Mouse (Mus musculus) forebrain, embryonic 10.5 days (tissue): ENCODE measurements around the gene Rtp4. TPM values are rescaled to one million over a fixed set of nuclear protein-coding genes. Genes with fewer than 3 reads are reported as not detected.

Experiments
- DNase-seq: peaks from one replicate; pipeline ENCODE4 v3.0.0-alpha.2; 2017; ENCODE audit warnings: low spot score; ENCODE audit errors: extremely low spot score
- H3K27ac ChIP-seq: fragments of 300-500 bp; sonication (generic); 2 replicates; pipeline ENCODE4 v1.5.1; 2016; ENCODE audit warnings: mild to moderate bottlenecking
- H3K27me3 ChIP-seq: fragments of 300-500 bp; sonication (generic); 2 replicates; pipeline ENCODE4 v1.6.1; 2016; ENCODE audit warnings: mild to moderate bottlenecking; ENCODE audit not compliant: poor library complexity, severe bottlenecking
- H3K36me3 ChIP-seq: fragments of 300-500 bp; sonication (generic); replicated peaks from 2 replicates; pipeline ENCODE4 v1.6.1; 2016; ENCODE audit warnings: mild to moderate bottlenecking, moderate library complexity
- H3K4me1 ChIP-seq: fragments of 300-500 bp; sonication (generic); 2 replicates; pipeline ENCODE4 v1.6.1; 2016
- H3K4me3 ChIP-seq: fragments of 300-500 bp; sonication (generic); 2 replicates; pipeline ENCODE4 v1.5.1; 2016; ENCODE audit warnings: mild to moderate bottlenecking, moderate library complexity
- H3K9me3 ChIP-seq: fragments of 300-500 bp; sonication (generic); 2 replicates; pipeline ENCODE4 v1.6.1; 2016; ENCODE audit warnings: mild to moderate bottlenecking, moderate library complexity
- WGBS: fragments of 180-500 bp; shearing (Covaris S2); methylation state at CpG from one replicate; pipeline ENCODE4 v1.1.7; 2016; 5-methylcytosine and 5-hydroxymethylcytosine counted together
- polyA plus RNA-seq: library from polyadenylated mRNA; unstranded; fragments of >200 nt; fragmentation: Nextera tagmentation; extraction: Ambion mirVana; gene quantifications from 2 replicates; pipeline ENCODE4 v1.2.1, GENCODE M21; 2016

Gene Rtp4
- 0.44 and 0.64 TPM in 2 replicates for polyA plus RNA-seq

- no peaks in the 10 kb centered on the region for H3K36me3 ChIP-seq
- H3K27me3 ChIP-seq, result peaks cover 31% of the 10 kb centered on the region
- H3K9me3 ChIP-seq, result no peaks in the 10 kb centered on the region
- peak within 1 kb of the TSS; percentile 86 for H3K27ac ChIP-seq
- H3K4me3 ChIP-seq, result peak within 1 kb of the TSS; percentile 54
- H3K4me1 ChIP-seq, result peaks cover 46% of the 10 kb centered on the region
- peak; percentile 47 for DNase-seq
- WGBS, result under 1% methylated on average over 12 of the region's 12 CpGs
Observed at GRCm38 (mm10) chr16:23520235-23520871, at the start of gene Rtp4, which contains the start of gene Masp1. TSS of gene Rtp4 (plus strand) at chr16:23520291. TSS of gene Masp1 (minus strand) at chr16:23520815.

GRCm38 (mm10) chr16:23471551-23471950 is 48.5 kb upstream of the Rtp4 start:
- H3K27me3 ChIP-seq, result no peaks in the 10 kb centered on the region
- 90% methylated on average over 6 of the region's 6 CpGs for WGBS

GRCm38 (mm10) chr16:23472046-23472445 is 48.0 kb upstream of the Rtp4 start:
- no peak for DNase-seq
- Histone ChIP-seq H3K27ac (no peak overlapping the region), H3K9me3 (no peaks in the 10 kb centered on the region), H3K36me3 (no peaks in the 10 kb centered on the region; the same call in 1 of the 2 replicates), H3K4me1 (no peaks in the 10 kb centered on the region), H3K4me3 (no peak overlapping the region), H3K27me3 (no peaks in the 10 kb centered on the region)
- WGBS, result 84% methylated on average over 3 of the region's 3 CpGs

More at GRCm38 (mm10) chr16:23471551-23471950, 48.5 kb upstream of the Rtp4 start:
- no peak overlapping the region for H3K4me3 ChIP-seq
- H3K36me3 ChIP-seq, result no peaks in the 10 kb centered on the region; the same call in 1 of the 2 replicates
- no peaks in the 10 kb centered on the region for H3K4me1 ChIP-seq
- H3K27ac ChIP-seq, result no peak overlapping the region
- DNase-seq, result no peak
- no peaks in the 10 kb centered on the region for H3K9me3 ChIP-seq

- 95% methylated on average over 4 of the region's 4 CpGs for WGBS
- no peak overlapping the region for H3K27ac ChIP-seq
- H3K9me3 ChIP-seq, result no peaks in the 10 kb centered on the region
- H3K4me3 ChIP-seq, result no peak overlapping the region
- no peaks in the 10 kb centered on the region for H3K36me3 ChIP-seq
- DNase-seq, result no peak
- no peaks in the 10 kb centered on the region for H3K27me3 ChIP-seq
- H3K4me1 ChIP-seq, result no peaks in the 10 kb centered on the region
Observed at GRCm38 (mm10) chr16:23475651-23476050, 44.4 kb upstream of the Rtp4 start.

GRCm38 (mm10) chr16:23476598-23476997 is 43.5 kb upstream of the Rtp4 start:
- H3K4me1 ChIP-seq, result no peaks in the 10 kb centered on the region
- H3K27me3 ChIP-seq, result no peaks in the 10 kb centered on the region
- no peaks in the 10 kb centered on the region for H3K9me3 ChIP-seq
- no peaks in the 10 kb centered on the region for H3K36me3 ChIP-seq
- no peak overlapping the region for H3K4me3 ChIP-seq
- no peak for DNase-seq
- no peak overlapping the region for H3K27ac ChIP-seq

GRCm38 (mm10) chr16:23479872-23480603 is 40.1 kb upstream of the Rtp4 start:
- Histone ChIP-seq H3K9me3 (no peaks in the 10 kb centered on the region), H3K27ac (no peak overlapping the region), H3K4me1 (peaks cover 8% of the 10 kb centered on the region), H3K36me3 (no peaks in the 10 kb centered on the region; the same call in 1 of the 2 replicates), H3K4me3 (no peak overlapping the region), H3K27me3 (no peaks in the 10 kb centered on the region)
- DNase-seq, result no peak
- WGBS, result 74% methylated on average over 7 of the region's 7 CpGs

GRCm38 (mm10) chr16:23482218-23482617 is 37.9 kb upstream of the Rtp4 start:
- Histone ChIP-seq H3K4me3 (no peak overlapping the region), H3K4me1 (peaks cover 8% of the 10 kb centered on the region), H3K36me3 (no peaks in the 10 kb centered on the region; the same call in 1 of the 2 replicates), H3K9me3 (no peaks in the 10 kb centered on the region), H3K27me3 (no peaks in the 10 kb centered on the region), H3K27ac (no peak overlapping the region)
- no peak for DNase-seq
- WGBS, result 64% methylated on average over 3 of the region's 3 CpGs

GRCm38 (mm10) chr16:23482846-23483245 is 37.2 kb upstream of the Rtp4 start:
- no peaks in the 10 kb centered on the region; the same call in 1 of the 2 replicates for H3K36me3 ChIP-seq
- no peak for DNase-seq
- H3K27me3 ChIP-seq, result no peaks in the 10 kb centered on the region
- no peaks in the 10 kb centered on the region for H3K9me3 ChIP-seq
- H3K4me3 ChIP-seq, result no peak overlapping the region
- H3K4me1 ChIP-seq, result peaks cover 8% of the 10 kb centered on the region
- H3K27ac ChIP-seq, result no peak overlapping the region
- WGBS, result 95% methylated on average over 12 of the region's 12 CpGs

- Histone ChIP-seq H3K4me1 (peaks cover 8% of the 10 kb centered on the region), H3K9me3 (no peaks in the 10 kb centered on the region), H3K4me3 (no peak overlapping the region), H3K27ac (no peak overlapping the region), H3K36me3 (no peaks in the 10 kb centered on the region; the same call in 1 of the 2 replicates), H3K27me3 (no peaks in the 10 kb centered on the region)
- WGBS, result 84% methylated on average over 10 of the region's 10 CpGs
- no peak for DNase-seq
Observed at GRCm38 (mm10) chr16:23483292-23483691, 36.8 kb upstream of the Rtp4 start.

GRCm38 (mm10) chr16:23492783-23493182 is 27.3 kb upstream of the Rtp4 start:
- Histone ChIP-seq H3K4me3 (no peak overlapping the region), H3K27ac (no peak overlapping the region), H3K36me3 (no peaks in the 10 kb centered on the region; the same call in 1 of the 2 replicates), H3K4me1 (peaks cover 17% of the 10 kb centered on the region), H3K9me3 (no peaks in the 10 kb centered on the region), H3K27me3 (peaks cover 55% of the 10 kb centered on the region)
- 64% methylated on average over 4 of the region's 4 CpGs for WGBS
- DNase-seq, result no peak

GRCm38 (mm10) chr16:23496245-23496924 is 23.7 kb upstream of the Rtp4 start:
- Histone ChIP-seq H3K4me3 (no peak overlapping the region), H3K27me3 (peaks cover 85% of the 10 kb centered on the region), H3K27ac (no peak overlapping the region), H3K36me3 (no peaks in the 10 kb centered on the region; the same call in 1 of the 2 replicates), H3K4me1 (peaks cover 30% of the 10 kb centered on the region), H3K9me3 (no peaks in the 10 kb centered on the region)
- no peak for DNase-seq
- 65% methylated on average over 8 of the region's 8 CpGs for WGBS

GRCm38 (mm10) chr16:23497440-23497839 is 22.7 kb upstream of the Rtp4 start:
- H3K4me1 ChIP-seq, result peaks cover 27% of the 10 kb centered on the region
- H3K4me3 ChIP-seq, result no peak overlapping the region
- peaks cover 83% of the 10 kb centered on the region for H3K27me3 ChIP-seq
- no peak for DNase-seq
- H3K36me3 ChIP-seq, result no peaks in the 10 kb centered on the region; the same call in 1 of the 2 replicates
- no peak overlapping the region for H3K27ac ChIP-seq
- H3K9me3 ChIP-seq, result no peaks in the 10 kb centered on the region
- WGBS, result 10% methylated on average over 3 of the region's 3 CpGs
